Mouse (Mus musculus): ENCODE measurements around the gene Olfr381. TPM values are rescaled to one million over a fixed set of nuclear protein-coding genes. Genes with fewer than 3 reads are reported as not detected.
"Not testable (repeated sequence)": the region's sequence is repeated elsewhere in the genome, so short reads cannot be mapped to it uniquely, and the experiment has no call there.

Gene Olfr381
- polyA plus RNA-seq (2014; fragmentation: Nextera tagmentation; extraction: Ambion mirVana), result not detected in 2 replicates

- no peak within 1 kb of the TSS for H3K4me2 ChIP-seq (ENCODE audit: low read depth, low read length, severe bottlenecking)
- no peaks in the 10 kb centered on the region for H3K36me3 ChIP-seq (ENCODE audit: control insufficient read depth, insufficient read depth, low read length)
- H3K9me3 ChIP-seq (ENCODE audit: control insufficient read depth, low read length), result no peaks in the 10 kb centered on the region
- H3K4me3 ChIP-seq (ENCODE audit: low read depth, low read length), result no peak within 1 kb of the TSS
- DNase-seq (ENCODE audit: low spot score), result no peak
- no peaks in the 10 kb centered on the region for H3K27me3 ChIP-seq (ENCODE audit: control insufficient read depth, insufficient read depth, low read length)
- ATAC-seq (replicated peaks; ENCODE audit: low FRiP score), result no peak
- no peak within 1 kb of the TSS for H3K9ac ChIP-seq (ENCODE audit: low read length)
- no peak within 1 kb of the TSS for H3K27ac ChIP-seq (ENCODE audit: low read depth, low read length)
- no peaks in the 10 kb centered on the region for H3K4me1 ChIP-seq (replicated peaks; ENCODE audit: control insufficient read depth, insufficient read depth, low read length)
Measured at GRCm38 (mm10) chr11:73491503-73491902, at the start of gene Olfr381. TSS of gene Olfr381 (minus strand) at chr11:73491603.

GRCm38 (mm10) chr11:73528971-73529370, 37.6 kb upstream of the Olfr381 start:
- not testable (repeated sequence) for H3K4me1 ChIP-seq (replicated peaks; ENCODE audit: control insufficient read depth, insufficient read depth, low read length); H3K4me2 ChIP-seq (ENCODE audit: low read depth, low read length, severe bottlenecking); ATAC-seq (replicated peaks; ENCODE audit: low FRiP score); H3K27ac ChIP-seq (ENCODE audit: low read depth, low read length); DNase-seq (ENCODE audit: low spot score); H3K9ac ChIP-seq (ENCODE audit: low read length); H3K36me3 ChIP-seq (ENCODE audit: control insufficient read depth, insufficient read depth, low read length); H3K9me3 ChIP-seq (ENCODE audit: control insufficient read depth, low read length); H3K27me3 ChIP-seq (ENCODE audit: control insufficient read depth, insufficient read depth, low read length); H3K4me3 ChIP-seq (ENCODE audit: low read depth, low read length)
- 89% methylated on average over 1 of the region's 1 CpGs for WGBS

DNA sequence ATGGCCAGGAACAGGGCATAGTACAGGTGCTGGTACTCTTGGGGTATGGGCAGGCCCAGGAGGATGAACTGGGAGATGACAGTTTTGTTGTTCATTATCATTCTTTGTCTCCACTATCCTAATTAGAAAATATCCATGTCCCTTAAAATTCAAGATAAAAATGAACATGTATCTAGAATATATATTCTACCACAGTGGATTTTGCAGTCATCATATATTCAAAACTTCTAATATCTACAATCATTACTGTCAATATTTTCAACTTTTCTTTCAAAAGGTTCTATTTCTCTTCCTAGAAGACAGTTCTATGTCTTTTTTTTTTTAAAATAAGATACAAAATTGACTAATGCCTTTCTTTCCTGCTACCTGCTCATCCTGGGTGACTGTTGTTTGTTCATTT, 25.7 kb upstream of the Olfr381 start, which contains the start of gene Olfr382:
TSS of gene Olfr382 (minus strand) at position 101 of the 400 bp plus-strand sequence.
- ATAC-seq (replicated peaks; ENCODE audit: low FRiP score), result no peak
- peaks cover 2% of the 10 kb centered on the region; the same call in 1 of the 2 replicates for H3K9me3 ChIP-seq (ENCODE audit: control insufficient read depth, low read length)

GRCm38 (mm10) chr11:73457408-73457807, 34.0 kb downstream of the Olfr381 start, which contains the start of gene Olfr380:
TSS of gene Olfr380 (minus strand) at chr11:73457508.
- H3K27me3 ChIP-seq (ENCODE audit: control insufficient read depth, insufficient read depth, low read length), result no peaks in the 10 kb centered on the region
- no peak within 1 kb of the TSS for H3K4me3 ChIP-seq (ENCODE audit: low read depth, low read length)
- no peaks in the 10 kb centered on the region for H3K4me1 ChIP-seq (replicated peaks; ENCODE audit: control insufficient read depth, insufficient read depth, low read length)
- peaks cover 4% of the 10 kb centered on the region; the same call in 1 of the 2 replicates for H3K9me3 ChIP-seq (ENCODE audit: control insufficient read depth, low read length)
- H3K9ac ChIP-seq (ENCODE audit: low read length), result no peak within 1 kb of the TSS
- no peak within 1 kb of the TSS for H3K27ac ChIP-seq (ENCODE audit: low read depth, low read length)
- H3K36me3 ChIP-seq (ENCODE audit: control insufficient read depth, insufficient read depth, low read length), result no peaks in the 10 kb centered on the region
- 93% methylated on average over 1 of the region's 1 CpGs for WGBS
- ATAC-seq (replicated peaks; ENCODE audit: low FRiP score), result no peak
- no peak within 1 kb of the TSS for H3K4me2 ChIP-seq (ENCODE audit: low read depth, low read length, severe bottlenecking)
- no peak for DNase-seq (ENCODE audit: low spot score)

More for the DNA sequence above, 25.7 kb upstream of the Olfr381 start, which contains the start of gene Olfr382:
- no peaks in the 10 kb centered on the region for H3K27me3 ChIP-seq (ENCODE audit: control insufficient read depth, insufficient read depth, low read length)
- H3K4me2 ChIP-seq (ENCODE audit: low read depth, low read length, severe bottlenecking), result no peak within 1 kb of the TSS
- no peak within 1 kb of the TSS for H3K27ac ChIP-seq (ENCODE audit: low read depth, low read length)
- H3K36me3 ChIP-seq (ENCODE audit: control insufficient read depth, insufficient read depth, low read length), result no peaks in the 10 kb centered on the region
- H3K9ac ChIP-seq (ENCODE audit: low read length), result no peak within 1 kb of the TSS
- no peak for DNase-seq (ENCODE audit: low spot score)
- no peak within 1 kb of the TSS for H3K4me3 ChIP-seq (ENCODE audit: low read depth, low read length)
- H3K4me1 ChIP-seq (replicated peaks; ENCODE audit: control insufficient read depth, insufficient read depth, low read length), result no peaks in the 10 kb centered on the region

Other genes starting within 250 kb of the Olfr381 start
- gene Trpv3, start 224.2 kb downstream of the Olfr381 start, polyA plus RNA-seq (2014; fragmentation: Nextera tagmentation; extraction: Ambion mirVana), result not detected in 2 replicates
- 0.12 TPM in 1 of 2 replicates, not detected in the other for gene Aspa, start 162.0 kb downstream of the Olfr381 start, polyA plus RNA-seq (2014; fragmentation: Nextera tagmentation; extraction: Ambion mirVana)
- not detected in 2 replicates for gene Gm49340, start 161.9 kb downstream of the Olfr381 start, polyA plus RNA-seq (2014; fragmentation: Nextera tagmentation; extraction: Ambion mirVana)
- not detected in 2 replicates for gene Spata22, start 161.9 kb downstream of the Olfr381 start, polyA plus RNA-seq (2014; fragmentation: Nextera tagmentation; extraction: Ambion mirVana)
- gene Olfr20, start 140.8 kb downstream of the Olfr381 start, polyA plus RNA-seq (2014; fragmentation: Nextera tagmentation; extraction: Ambion mirVana), result not detected in 2 replicates
- not detected in 2 replicates for gene Olfr376, start 120.4 kb downstream of the Olfr381 start, polyA plus RNA-seq (2014; fragmentation: Nextera tagmentation; extraction: Ambion mirVana)
- gene Olfr1, start 92.0 kb downstream of the Olfr381 start, polyA plus RNA-seq (2014; fragmentation: Nextera tagmentation; extraction: Ambion mirVana), result not detected in 2 replicates
- not detected in 2 replicates for gene Olfr378, start 63.1 kb downstream of the Olfr381 start, polyA plus RNA-seq (2014; fragmentation: Nextera tagmentation; extraction: Ambion mirVana)
- not detected in 2 replicates for gene Olfr380, start 34.1 kb downstream of the Olfr381 start, polyA plus RNA-seq (2014; fragmentation: Nextera tagmentation; extraction: Ambion mirVana)
- gene Olfr382, start 25.6 kb upstream of the Olfr381 start, polyA plus RNA-seq (2014; fragmentation: Nextera tagmentation; extraction: Ambion mirVana), result not detected in 2 replicates
- gene Olfr385, start 101.4 kb upstream of the Olfr381 start, polyA plus RNA-seq (2014; fragmentation: Nextera tagmentation; extraction: Ambion mirVana), result not detected in 2 replicates
- gene Olfr384, start 107.0 kb upstream of the Olfr381 start, polyA plus RNA-seq (2014; fragmentation: Nextera tagmentation; extraction: Ambion mirVana), result not detected in 2 replicates
- not detected in 2 replicates for gene Zfp735, start 197.2 kb upstream of the Olfr381 start, polyA plus RNA-seq (2014; fragmentation: Nextera tagmentation; extraction: Ambion mirVana)

All from forebrain, embryonic 11.5 days (tissue).